Comparison of ENCODE assay signal across 9 mouse cellular contexts in genomic region chrX:38771886-38772285, GRCm38 (mm10). TPM values are rescaled to one million over a fixed set of nuclear protein-coding genes. Genes with fewer than 3 reads are reported as not detected.
DNase-seq lines count a peak whose midpoint lies in the region; ATAC-seq and TF ChIP-seq lines count a peak whose summit lies in the region.
"Had no signal": no experiment of that assay in that cellular context is flagged by ENCODE, and none has a peak within 500 bp of the region (broad histone marks: within the 10 kb centered on the region; RNA-seq: fewer than 3 reads in every experiment).

No protein-coding gene starts in this region.

- intact Hi-C loops in left cerebral cortex, postnatal 14 days (cut with DNase I): loop anchor here (10.0 kb wide), 1 partner anchor 257 kb away; no protein-coding TSS in a partner anchor

- WGBS in kidney, postnatal 0 days: 43% methylated on average over 3 of the region's 3 CpGs
- WGBS in kidney, embryonic 15.5 days: 44% methylated on average over 3 of the region's 3 CpGs

- ATAC-seq in kidney, postnatal 0 days (replicated peaks; ENCODE audit: low FRiP score, low read depth): no peak
- no peak for ATAC-seq in kidney, embryonic 15.5 days (replicated peaks; ENCODE audit: low FRiP score)
- no peak for ATAC-seq in Patski

- no peak overlapping the region for H3K27ac ChIP-seq in kidney, postnatal 0 days
- H3K27ac ChIP-seq in kidney, embryonic 15.5 days: no peak overlapping the region
- H3K27ac ChIP-seq: neural tube, embryonic 12.5 days had no signal

- DNase-seq in kidney, postnatal 0 days (ENCODE audit: low spot score): peak; percentile 37
- DNase-seq in Patski (ENCODE audit: low read depth, low spot score): no peak
- DNase-seq in embryo, embryonic 11 days: peak; percentile 46
- peak; percentile 30 to 38 for DNase-seq in left cerebral cortex, postnatal 14 days (ENCODE audit: low spot score in 2 of 2)
- DNase-seq in T-cell, adult 2 months (ENCODE audit: low spot score): no peak
- DNase-seq in thymus, postnatal 10 days (ENCODE audit: low spot score in 2 of 2): no peak
- no peak for DNase-seq in spleen, postnatal 10 days (ENCODE audit: low spot score in 2 of 2)

- no peaks in the 10 kb centered on the region for H3K9me3 ChIP-seq in kidney, postnatal 0 days (replicated peaks; ENCODE audit: low read length)
- no peaks in the 10 kb centered on the region for H3K9me3 ChIP-seq in kidney, embryonic 15.5 days (replicated peaks)
- H3K9me3 ChIP-seq: neural tube, embryonic 12.5 days had no signal

- no peak overlapping the region for H3K4me2 ChIP-seq in kidney, postnatal 0 days (ENCODE audit: low read length)
- no peak overlapping the region for H3K4me2 ChIP-seq in kidney, embryonic 15.5 days
- H3K4me2 ChIP-seq: neural tube, embryonic 12.5 days had no signal

- no peak overlapping the region for H3K4me3 ChIP-seq in kidney, postnatal 0 days (replicated peaks; ENCODE audit: low read depth, low read length)
- no peak overlapping the region for H3K4me3 ChIP-seq in kidney, embryonic 15.5 days (replicated peaks)
- H3K4me3 ChIP-seq: neural tube, embryonic 12.5 days had no signal

- H3K9ac ChIP-seq in kidney, postnatal 0 days (ENCODE audit: low read depth, low read length): no peak overlapping the region
- H3K9ac ChIP-seq in kidney, embryonic 15.5 days: no peak overlapping the region
- H3K9ac ChIP-seq: neural tube, embryonic 12.5 days had no signal

- no peaks in the 10 kb centered on the region for H3K4me1 ChIP-seq in kidney, postnatal 0 days (replicated peaks; ENCODE audit: insufficient read depth, low read length)
- no peaks in the 10 kb centered on the region for H3K4me1 ChIP-seq in kidney, embryonic 15.5 days
- H3K4me1 ChIP-seq: neural tube, embryonic 12.5 days had no signal

- CTCF ChIA-PET in Patski (lab: Charles Lee): interaction anchor here (1.0 to 1.9 kb wide), 4 partner anchors 9 to 113 kb away, joined by 3 to 4 read pairs (median 4); no protein-coding TSS in a partner anchor

- H3K36me3 ChIP-seq in kidney, postnatal 0 days (ENCODE audit: insufficient read depth, low read length): no peaks in the 10 kb centered on the region
- no peaks in the 10 kb centered on the region for H3K36me3 ChIP-seq in kidney, embryonic 15.5 days
- H3K36me3 ChIP-seq: neural tube, embryonic 12.5 days had no signal

- TF ChIP-seq CTCF in kidney, postnatal 0 days (IDR thresholded peaks at IDR 0.05; ENCODE audit: low read depth): peak; percentile 53; the same call in 1 of the 2 replicates
- TF ChIP-seq CTCF in Patski (IDR thresholded peaks at IDR 0.05): peak; percentile 49

- in situ Hi-C loops in Patski (cut with MboI; ENCODE audit: low pct_unique_long_range_greater_than_20kb): loop anchor here (25.0 kb wide), 1 partner anchor 260 kb away; no protein-coding TSS in a partner anchor

- POLR2A ChIA-PET in Patski (lab: Charles Lee): no interaction called here

- no peaks in the 10 kb centered on the region for H3K27me3 ChIP-seq in kidney, postnatal 0 days (ENCODE audit: insufficient read depth, low read length)
- no peaks in the 10 kb centered on the region for H3K27me3 ChIP-seq in kidney, embryonic 15.5 days
- H3K27me3 ChIP-seq in Patski: peaks cover 12% of the 10 kb centered on the region
- H3K27me3 ChIP-seq: neural tube, embryonic 12.5 days had no signal

RNA-seq across cellular contexts. Expression of gene 6030498E09Rik, which starts 0.6 kb away (rescaled TPM):
- polyA plus RNA-seq in kidney, postnatal 0 days (2015; fragmentation: Nextera tagmentation; extraction: Ambion mirVana): not detected in 2 replicates
- not detected in 2 replicates for polyA plus RNA-seq in kidney, embryonic 15.5 days (2015; fragmentation: Nextera tagmentation; extraction: Ambion mirVana)
- polyA plus RNA-seq in Patski (2021): not detected
- not detected for total RNA-seq in left cerebral cortex, postnatal 14 days (2021)
- polyA plus RNA-seq: neural tube, embryonic 12.5 days had no signal

Comparison
In these comparisons a context has a peak if more than half of its experiments do, and no peak if none do; other contexts are left out.
1. DNase-seq: peak in kidney, postnatal 0 days (single experiment), embryo, embryonic 11 days (single experiment) and left cerebral cortex, postnatal 14 days (2 of 2); none in Patski (single experiment), T-cell, adult 2 months (single experiment), thymus, postnatal 10 days (0 of 2) and spleen, postnatal 10 days (0 of 2).